8 mouse cellular contexts compared by ENCODE assay signal in the genomic region with DNA sequence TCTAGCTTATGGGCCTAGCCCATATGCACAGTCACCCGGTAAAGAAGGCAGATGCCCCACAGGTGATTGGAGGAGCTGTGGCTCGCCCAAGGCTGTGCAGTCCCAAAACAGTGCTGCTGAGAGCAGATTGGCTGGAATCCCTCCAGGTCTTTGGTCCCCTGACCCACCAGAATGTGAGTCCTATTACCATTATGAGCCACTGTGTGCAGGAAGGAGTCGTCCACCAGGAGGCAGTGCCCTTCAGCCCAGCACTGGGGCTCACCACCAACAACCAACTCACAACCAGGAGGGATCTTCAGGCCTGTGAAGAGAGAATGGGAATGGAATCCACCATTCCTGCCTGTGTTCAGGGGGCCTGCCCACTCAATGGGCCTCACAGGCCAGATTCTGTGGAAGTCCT. TPM values are rescaled to one million over a fixed set of nuclear protein-coding genes. Genes with fewer than 3 reads are reported as not detected.
DNase-seq lines count a peak whose midpoint lies in the region; ATAC-seq and TF ChIP-seq lines count a peak whose summit lies in the region.

No protein-coding gene starts in this region.

- TF ChIP-seq CTCF in left cerebral cortex, adult 2 months (IDR thresholded peaks at IDR 0.05): peak; percentile 59
- TF ChIP-seq CTCF in ES-Bruce4 (IDR thresholded peaks at IDR 0.05; ENCODE audit: low read depth, low read length): peak; percentile 80

- no peaks in the 10 kb centered on the region for H3K36me3 ChIP-seq in ES-Bruce4 (ENCODE audit: control insufficient read depth, insufficient read depth, low read length, poor library complexity, severe bottlenecking)
- peaks cover 18% of the 10 kb centered on the region; the same call in 1 of the 2 replicates for H3K36me3 ChIP-seq in embryonic facial prominence, embryonic 14.5 days (ENCODE audit: control insufficient read depth, insufficient read depth, low read length)

- H3K9me3 ChIP-seq in ES-Bruce4 (replicated peaks; ENCODE audit: control insufficient read depth, insufficient read depth, low read length, poor library complexity, severe bottlenecking): no peaks in the 10 kb centered on the region
- H3K9me3 ChIP-seq in embryonic facial prominence, embryonic 14.5 days (ENCODE audit: control insufficient read depth, low read length): no peaks in the 10 kb centered on the region

- WGBS in embryonic facial prominence, embryonic 14.5 days: 25% methylated on average over 3 of the region's 3 CpGs

- no peak overlapping the region for H3K9ac ChIP-seq in ES-Bruce4 (ENCODE audit: low read depth, poor library complexity, severe bottlenecking)
- no peak overlapping the region for H3K9ac ChIP-seq in embryonic facial prominence, embryonic 14.5 days (ENCODE audit: low read depth, low read length)

- ATAC-seq in embryonic facial prominence, embryonic 14.5 days (ENCODE audit: low read depth): no peak
- peak; percentile 31; the same call in 1 of the 2 replicates for ATAC-seq in neutrophil, adult 5-6 weeks (ENCODE audit: extremely low read depth, insufficient number of reproducible peaks, low FRiP score, poor library complexity, severe bottlenecking)

- no peak overlapping the region for H3K4me2 ChIP-seq in embryonic facial prominence, embryonic 14.5 days (ENCODE audit: low read depth, low read length)

- H3K27me3 ChIP-seq in ES-Bruce4 (ENCODE audit: control insufficient read depth, insufficient read depth, low read length, poor library complexity, severe bottlenecking): no peaks in the 10 kb centered on the region
- peaks cover 17% of the 10 kb centered on the region for H3K27me3 ChIP-seq in embryonic facial prominence, embryonic 14.5 days (replicated peaks; ENCODE audit: control insufficient read depth, insufficient read depth, low read length)

- 0 out of 2 replicates have a peak overlapping the region, but pooled peaks have one; percentile 5 for H3K27ac ChIP-seq in left cerebral cortex, adult 2 months
- H3K27ac ChIP-seq in ES-Bruce4 (ENCODE audit: insufficient read depth, low read length): no peak overlapping the region
- H3K27ac ChIP-seq in embryonic facial prominence, embryonic 14.5 days (replicated peaks; ENCODE audit: low read depth, low read length): no peak overlapping the region

- no peak for TF ChIP-seq EP300 in ES-Bruce4 (IDR thresholded peaks at IDR 0.05; ENCODE audit: insufficient read depth, low read depth, low read length)

- TF ChIP-seq POLR2A in ES-Bruce4 (IDR thresholded peaks at IDR 0.05; ENCODE audit: insufficient read depth, low read length): no peak

- peaks cover 2% of the 10 kb centered on the region for H3K4me1 ChIP-seq in ES-Bruce4 (ENCODE audit: control insufficient read depth, insufficient read depth, low read length)
- 0 out of 2 replicates have a peak, but pooled peaks cover 7% of the 10 kb centered on the region for H3K4me1 ChIP-seq in embryonic facial prominence, embryonic 14.5 days (ENCODE audit: control insufficient read depth, insufficient read depth, low read length)

- H3K4me3 ChIP-seq in left cerebral cortex, adult 2 months: no peak overlapping the region
- no peak overlapping the region for H3K4me3 ChIP-seq in ES-Bruce4 (ENCODE audit: low read depth, low read length)
- H3K4me3 ChIP-seq in embryonic facial prominence, embryonic 14.5 days (ENCODE audit: low read depth, low read length): no peak overlapping the region

- intact Hi-C loops in left cerebral cortex, adult 2 months (cut with DNase I): loop anchor here (5.0 kb wide), 1 partner anchor 156 kb away; no protein-coding TSS in a partner anchor

- DNase-seq in cerebellum, adult 18-20 months: peak; percentile 48 to 58
- DNase-seq in cerebellum, adult 11-12 months: no peak
- DNase-seq in left cerebral cortex, adult 2 months (ENCODE audit: extremely low spot score in 1 of 2, low spot score in 2 of 2): no peak
- DNase-seq in left cerebral cortex, adult 18-20 months (ENCODE audit: low spot score in 2 of 2): no peak
- peak; percentile 12 for DNase-seq in embryonic facial prominence, embryonic 14.5 days (ENCODE audit: low spot score)
- DNase-seq in frontal cortex, postnatal 36 days (ENCODE audit: low spot score in 2 of 2): no peak

RNA-seq across cellular contexts. Expression of gene Asphd1, which starts 2.9 kb away (rescaled TPM):
- 10 to 100 TPM; 51.4 to 55.8 TPM for total RNA-seq in left cerebral cortex, adult 2 months (2021)
- 10 to 100 TPM; 39.7 to 43.3 TPM for total RNA-seq in left cerebral cortex, adult 18-20 months (2021)
- 0.36 and 0.41 TPM in 2 replicates for polyA plus RNA-seq in ES-Bruce4 (2011; ENCODE audit: insufficient read depth, insufficient read length, low read depth, missing spikeins)
- 0.29 and 0.61 TPM in 2 replicates for polyA plus RNA-seq in embryonic facial prominence, embryonic 14.5 days (2014; fragmentation: Nextera tagmentation; extraction: Ambion mirVana)
- total RNA-seq in neutrophil, adult 5-6 weeks (2017): not detected in 2 replicates

RNA-seq across cellular contexts. Expression of gene Sez6l2, which starts 3.8 kb away (rescaled TPM):
- total RNA-seq in left cerebral cortex, adult 2 months (2021): 100 to 1,000 TPM; 421 to 427 TPM
- total RNA-seq in left cerebral cortex, adult 18-20 months (2021): 100 to 1,000 TPM; 407 to 416 TPM
- polyA plus RNA-seq in ES-Bruce4 (2011; ENCODE audit: insufficient read depth, insufficient read length, low read depth, missing spikeins): 1.4 and 1.9 TPM in 2 replicates
- polyA plus RNA-seq in embryonic facial prominence, embryonic 14.5 days (2014; fragmentation: Nextera tagmentation; extraction: Ambion mirVana): 1.6 and 2.1 TPM in 2 replicates
- 1.7 and 2.9 TPM in 2 replicates for total RNA-seq in neutrophil, adult 5-6 weeks (2017)

RNA-seq across cellular contexts. Expression of gene Kctd13, which starts 17.9 kb away (rescaled TPM):
- total RNA-seq in left cerebral cortex, adult 2 months (2021): 100 to 1,000 TPM; 135 to 146 TPM
- 100 to 1,000 TPM; 136 to 158 TPM for total RNA-seq in left cerebral cortex, adult 18-20 months (2021)
- 25.5 and 26.8 TPM in 2 replicates for polyA plus RNA-seq in ES-Bruce4 (2011; ENCODE audit: insufficient read depth, insufficient read length, low read depth, missing spikeins)
- polyA plus RNA-seq in embryonic facial prominence, embryonic 14.5 days (2014; fragmentation: Nextera tagmentation; extraction: Ambion mirVana): 13.7 and 16.8 TPM in 2 replicates
- 29.1 and 32.8 TPM in 2 replicates for total RNA-seq in neutrophil, adult 5-6 weeks (2017)

RNA-seq across cellular contexts. Expression of gene Tmem219, which starts 23.8 kb away (rescaled TPM):
- total RNA-seq in left cerebral cortex, adult 2 months (2021): 10 to 100 TPM; 17.3 to 22.0 TPM
- total RNA-seq in left cerebral cortex, adult 18-20 months (2021): 10 to 100 TPM; 19.6 to 23.3 TPM
- 16.3 and 17.2 TPM in 2 replicates for polyA plus RNA-seq in ES-Bruce4 (2011; ENCODE audit: insufficient read depth, insufficient read length, low read depth, missing spikeins)
- polyA plus RNA-seq in embryonic facial prominence, embryonic 14.5 days (2014; fragmentation: Nextera tagmentation; extraction: Ambion mirVana): 30.2 and 33.2 TPM in 2 replicates
- total RNA-seq in neutrophil, adult 5-6 weeks (2017): 32.3 and 32.6 TPM in 2 replicates

RNA-seq across cellular contexts. Expression of gene Cdipt, which starts 29.2 kb away (rescaled TPM):
- 100 to 1,000 TPM; 181 to 186 TPM for total RNA-seq in left cerebral cortex, adult 2 months (2021)
- 100 to 1,000 TPM; 171 to 180 TPM for total RNA-seq in left cerebral cortex, adult 18-20 months (2021)
- 42.8 and 53.3 TPM in 2 replicates for polyA plus RNA-seq in ES-Bruce4 (2011; ENCODE audit: insufficient read depth, insufficient read length, low read depth, missing spikeins)
- polyA plus RNA-seq in embryonic facial prominence, embryonic 14.5 days (2014; fragmentation: Nextera tagmentation; extraction: Ambion mirVana): 88.0 and 98.2 TPM in 2 replicates
- 59.1 and 66.1 TPM in 2 replicates for total RNA-seq in neutrophil, adult 5-6 weeks (2017)

Comparison
In these comparisons a context has a peak if more than half of its experiments do, and no peak if none do; other contexts are left out.
1. DNase-seq: peak in cerebellum, adult 18-20 months (2 of 2) and embryonic facial prominence, embryonic 14.5 days (single experiment); none in cerebellum, adult 11-12 months (single experiment), left cerebral cortex, adult 2 months (0 of 2), left cerebral cortex, adult 18-20 months (0 of 2) and frontal cortex, postnatal 36 days (0 of 2).
2. RNA of gene Asphd1, which starts 2.9 kb away (total RNA-seq): 51.4 to 55.8 TPM in left cerebral cortex, adult 2 months and 39.7 to 43.3 TPM in left cerebral cortex, adult 18-20 months; not detected in neutrophil, adult 5-6 weeks; every median in the first group is over 10 times any median in the second.
3. RNA of gene Sez6l2, which starts 3.8 kb away (total RNA-seq): 421 to 427 TPM in left cerebral cortex, adult 2 months and 407 to 416 TPM in left cerebral cortex, adult 18-20 months; 1.7 to 2.9 TPM in neutrophil, adult 5-6 weeks; every median in the first group is over 100 times any median in the second.